Mouse (Mus musculus) C2C12 (cell line): ENCODE measurements around the gene Por.

Source experiments
- CTCF ChIP-seq: IDR thresholded peaks from one replicate; pipeline ENCODE4 v1.5.1; 2011; ENCODE audit not compliant: control insufficient read depth, insufficient read depth, insufficient read length
- FOSL1 ChIP-seq: IDR thresholded peaks from one replicate; pipeline ENCODE4 v1.8.0; 2011; ENCODE audit warnings: mild to moderate bottlenecking, low read length; ENCODE audit not compliant: poor library complexity, insufficient read depth, severe bottlenecking
- MAX ChIP-seq: IDR thresholded peaks from one replicate; pipeline ENCODE4 v1.6.1; 2011; ENCODE audit warnings: mild to moderate bottlenecking, control low read depth
- MYOD1 ChIP-seq: IDR thresholded peaks from one replicate; pipeline ENCODE4 v1.6.1; 2011; ENCODE audit warnings: low read depth; ENCODE audit not compliant: control insufficient read depth, insufficient read length
- MYOG ChIP-seq: IDR thresholded peaks from one replicate; pipeline ENCODE4 v1.6.1; 2011; ENCODE audit not compliant: control insufficient read depth, insufficient read length; ENCODE audit errors: extremely low read depth
- USF1 ChIP-seq: IDR thresholded peaks from one replicate; pipeline ENCODE4 v1.6.1; 2011; ENCODE audit warnings: low read depth, mild to moderate bottlenecking, control low read depth, moderate library complexity

DNA sequence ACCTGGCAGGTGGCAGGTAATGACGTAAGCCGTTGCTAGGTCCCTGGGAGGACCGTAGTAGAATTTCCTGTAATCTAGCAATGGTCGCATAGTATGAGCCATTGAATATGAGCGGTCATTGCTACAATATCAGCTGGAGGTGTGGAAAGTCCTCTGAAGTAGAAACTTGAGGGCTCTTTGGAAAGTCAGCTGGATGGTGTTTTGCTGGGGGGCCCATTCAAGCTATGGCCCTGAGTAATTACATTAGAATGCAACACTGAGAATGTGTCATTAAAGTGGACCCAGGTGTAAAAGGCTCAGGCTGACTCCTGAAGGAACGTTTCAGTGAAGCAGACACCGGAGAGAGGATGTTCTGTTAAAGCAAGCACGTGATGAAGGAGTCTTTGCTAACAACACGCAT is 49.3 kb upstream of the Por start:
- TF ChIP-seq CTCF (no peak), USF1 (no peak), MYOG (no peak), FOSL1 (no peak), MAX (no peak), MYOD1 (no peak)
